Mouse (Mus musculus): ENCODE results near the gene Upp2.

The Upp2 gene

DNA sequence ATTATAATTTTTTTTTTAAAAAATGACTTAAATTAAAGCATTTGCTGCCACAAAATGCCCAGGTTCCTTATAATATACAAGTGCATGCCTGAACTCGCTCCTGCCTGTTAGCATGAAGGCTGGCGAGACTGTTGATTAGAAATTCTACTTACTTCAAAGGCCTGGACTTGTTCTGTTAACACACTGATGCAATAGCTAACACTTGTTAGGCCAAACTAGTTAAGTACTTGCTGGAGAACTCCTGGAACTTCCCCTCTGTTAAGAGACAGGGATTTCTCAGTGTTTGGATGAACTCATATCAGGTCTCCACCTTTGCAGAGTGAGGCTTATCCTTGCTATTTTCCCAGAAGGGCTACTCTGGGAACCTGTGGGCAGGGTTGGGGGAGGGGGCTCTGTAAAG, 105.4 kb downstream of the Upp2 start:
- DNase-seq (ENCODE audit: low spot score in 2 of 2): no peak

DNA sequence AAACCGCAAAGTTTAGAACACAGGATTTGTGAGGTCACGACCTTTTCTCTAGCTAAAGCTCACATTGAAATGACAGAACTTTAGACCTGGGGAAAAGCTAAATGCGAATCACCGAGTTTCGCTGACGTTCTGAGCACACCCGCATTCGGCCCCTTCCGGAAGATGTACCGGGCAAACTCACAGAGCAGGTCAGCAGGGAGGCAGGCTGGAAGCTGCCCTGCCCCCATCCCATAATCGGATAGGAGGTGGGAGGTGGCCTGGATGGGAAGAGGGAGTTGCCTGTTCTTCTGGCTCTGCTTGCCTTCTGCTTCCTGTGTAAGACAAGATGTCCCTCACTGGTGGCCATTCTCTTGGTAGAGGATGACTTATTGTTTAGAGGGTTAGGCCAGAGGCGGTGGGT, 112.9 kb downstream of the Upp2 start:
- no peak for DNase-seq (ENCODE audit: low spot score in 2 of 2)

DNA sequence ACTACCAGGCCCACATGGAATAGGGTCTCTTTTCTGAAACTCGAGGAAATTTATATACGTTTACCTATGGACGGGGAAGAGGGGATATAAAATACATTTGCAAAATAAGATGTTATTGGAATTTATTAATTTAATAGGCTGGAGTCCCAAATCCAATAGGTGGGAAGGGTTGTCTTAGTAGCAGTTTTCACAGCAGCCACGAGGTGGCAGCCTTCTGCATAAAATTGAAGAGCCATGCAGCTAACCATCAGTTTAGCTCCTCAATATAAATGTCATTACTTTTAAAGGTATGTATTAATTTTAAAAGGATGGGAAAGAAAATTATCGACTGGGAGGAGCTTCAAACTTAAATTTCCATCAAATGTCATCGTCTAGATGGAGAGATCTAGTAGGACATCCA, 113.7 kb downstream of the Upp2 start:
- peak; percentile 60 to 82 for DNase-seq (ENCODE audit: low spot score in 2 of 2)

DNA sequence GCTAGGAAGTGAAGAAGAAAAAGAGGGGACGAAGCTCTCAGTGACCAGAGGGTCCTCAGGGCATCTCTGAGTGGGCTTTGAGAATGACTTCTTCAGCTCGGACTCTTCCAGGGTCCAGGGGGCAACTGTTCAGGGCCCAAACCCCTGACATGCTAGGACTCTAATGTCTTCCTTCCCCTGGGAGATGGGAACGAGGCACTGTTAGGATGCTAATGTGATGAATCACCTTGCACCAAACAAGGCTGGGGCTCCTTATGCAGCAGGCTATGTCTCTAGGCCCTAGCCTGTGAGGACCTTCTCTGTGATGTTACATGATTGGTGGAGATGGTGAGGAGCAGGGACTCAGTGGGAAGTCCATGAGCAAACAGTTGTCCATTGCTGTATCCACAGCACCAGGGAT, 114.3 kb downstream of the Upp2 start:
- DNase-seq (ENCODE audit: low spot score in 2 of 2): no peak

DNA sequence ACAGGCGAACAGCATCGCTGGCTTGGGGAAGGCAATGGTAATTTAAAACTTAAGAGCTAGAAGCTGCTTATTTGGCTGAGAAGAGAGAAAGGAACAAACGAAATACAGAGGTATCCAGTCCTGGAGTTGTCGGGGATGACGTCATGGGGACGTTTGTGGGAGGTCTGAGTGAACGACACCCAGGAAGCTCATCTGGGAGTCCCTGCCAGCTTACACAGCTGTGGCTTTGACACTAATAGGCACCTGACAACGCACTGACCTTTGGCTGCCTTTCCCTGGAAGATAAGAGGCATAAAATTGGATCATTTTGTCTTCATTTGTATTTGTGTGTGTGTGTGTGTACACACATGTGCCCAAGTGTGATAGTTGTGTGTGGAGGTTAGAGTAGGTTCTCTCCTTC, 130.4 kb downstream of the Upp2 start:
- DNase-seq (ENCODE audit: low spot score in 2 of 2): no peak

DNA sequence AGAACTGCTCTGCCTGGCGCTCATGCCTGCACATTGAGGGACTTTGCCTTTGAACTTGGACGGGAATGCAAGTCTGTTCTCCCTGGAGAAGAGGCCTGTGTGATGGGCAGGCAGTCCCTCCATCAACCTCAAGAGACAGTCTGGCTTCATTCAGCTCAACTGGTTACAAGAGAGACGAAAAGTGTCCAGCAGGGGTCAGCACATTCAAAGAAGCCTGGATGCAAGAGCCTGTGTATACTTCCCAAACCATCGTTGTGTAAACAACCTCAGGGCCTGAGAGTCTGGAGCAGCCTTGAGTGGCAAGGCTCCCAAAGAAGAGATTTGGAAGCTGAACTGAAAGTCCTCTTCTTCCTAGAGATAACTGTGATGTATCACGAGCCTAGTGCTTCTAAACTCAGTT, 132.8 kb downstream of the Upp2 start:
- DNase-seq (ENCODE audit: low spot score in 2 of 2): peak; percentile 74 to 76

DNA sequence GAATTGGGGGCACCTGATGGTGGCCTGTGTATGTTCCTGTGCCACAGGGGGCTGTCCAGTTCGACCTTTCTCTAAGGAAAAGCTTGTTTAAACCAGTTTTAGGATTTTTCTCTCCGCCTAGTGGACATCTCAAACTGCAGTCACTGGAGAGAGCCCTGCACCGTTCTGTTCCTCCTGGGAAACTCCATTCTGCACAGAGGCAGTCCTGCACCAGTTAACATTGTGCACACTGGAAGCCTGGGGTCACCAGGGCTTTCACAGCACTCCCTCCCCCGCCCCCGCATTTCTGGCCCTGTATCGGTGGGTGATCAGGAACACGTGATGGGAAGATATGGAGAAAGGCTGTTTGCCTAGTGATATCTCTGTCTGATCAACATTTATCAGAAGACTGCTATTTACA, 133.3 kb downstream of the Upp2 start:
- DNase-seq (ENCODE audit: low spot score in 2 of 2): no peak

DNA sequence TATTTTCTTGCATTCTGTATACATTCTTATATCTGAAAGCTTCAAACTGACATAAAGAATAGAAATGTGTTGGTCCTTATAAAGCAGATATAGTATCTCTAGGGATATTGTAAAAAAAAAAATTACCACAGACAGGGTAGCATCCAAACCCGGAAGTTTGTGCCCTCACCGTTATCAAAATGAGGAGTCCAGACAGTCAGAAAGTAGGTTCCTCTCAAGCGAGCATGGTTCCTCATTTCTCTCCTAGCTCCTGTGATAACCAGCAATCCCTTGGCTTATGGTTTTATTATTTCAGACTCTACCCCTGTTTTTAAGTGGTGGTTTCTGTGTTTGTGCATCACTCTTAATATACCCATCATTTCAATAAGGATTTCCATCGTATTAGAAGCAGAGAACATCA, 134.5 kb downstream of the Upp2 start:
- no peak for DNase-seq (ENCODE audit: low spot score in 2 of 2)

DNA sequence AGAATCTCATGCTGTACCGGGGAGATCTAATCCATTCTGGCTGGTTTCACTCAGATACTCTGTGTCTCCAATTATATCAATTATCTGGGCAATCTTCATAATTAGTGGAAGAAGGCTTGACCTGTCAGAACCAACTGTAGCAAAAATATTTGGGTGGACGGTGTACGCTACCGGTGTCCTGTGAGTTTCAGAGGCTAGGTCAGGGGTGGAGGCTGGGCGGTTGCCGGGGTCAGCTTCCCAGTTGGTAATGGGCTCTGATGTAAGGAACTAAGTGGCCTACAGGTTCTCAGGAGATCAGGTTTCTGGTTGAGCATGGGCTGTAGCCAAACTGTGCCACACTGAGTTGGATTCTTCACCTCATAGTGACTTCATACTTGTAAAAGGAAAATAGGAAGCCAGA, 136.1 kb downstream of the Upp2 start:
- no peak for DNase-seq (ENCODE audit: low spot score in 2 of 2)

DNA sequence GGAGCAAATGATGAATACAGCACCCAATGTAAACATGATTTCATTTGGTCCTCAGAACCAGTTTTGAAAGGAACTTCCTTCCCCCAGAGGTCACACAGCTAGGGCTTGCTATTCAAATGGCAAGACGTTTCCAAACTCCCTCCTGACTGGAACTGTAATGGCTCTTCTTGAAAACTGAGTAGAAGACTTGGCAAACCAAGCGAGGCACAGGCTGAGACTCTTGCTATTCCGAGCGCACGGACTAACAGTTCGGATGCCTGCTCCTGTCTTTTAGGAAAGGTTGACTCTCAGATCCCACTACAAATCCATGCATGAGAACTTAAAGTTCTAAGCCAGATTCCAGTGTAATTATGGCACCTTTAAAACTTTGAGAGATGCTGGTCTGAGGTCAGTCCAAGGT, 136.5 kb downstream of the Upp2 start:
- no peak for DNase-seq (ENCODE audit: low spot score in 2 of 2)

DNA sequence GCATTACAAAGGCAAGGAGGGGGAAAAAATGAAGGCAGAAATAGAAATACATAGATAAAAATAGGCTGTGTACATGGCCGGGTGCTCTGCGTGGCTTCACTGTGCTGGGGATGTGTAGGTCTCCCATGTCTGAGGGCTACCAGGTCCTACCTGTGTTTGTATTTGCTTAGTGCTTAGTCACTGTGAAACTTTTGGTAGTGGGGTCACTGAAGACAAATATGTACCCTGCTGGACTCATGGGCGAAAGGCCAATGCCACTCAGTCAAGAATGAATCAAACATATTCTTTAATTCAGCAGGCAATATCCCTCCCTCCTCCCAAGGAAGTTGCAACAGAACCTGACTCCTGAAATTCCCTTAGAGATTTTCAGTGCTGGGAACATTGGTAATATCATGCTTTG, 137.5 kb downstream of the Upp2 start:
- DNase-seq (ENCODE audit: low spot score in 2 of 2): no peak

DNA sequence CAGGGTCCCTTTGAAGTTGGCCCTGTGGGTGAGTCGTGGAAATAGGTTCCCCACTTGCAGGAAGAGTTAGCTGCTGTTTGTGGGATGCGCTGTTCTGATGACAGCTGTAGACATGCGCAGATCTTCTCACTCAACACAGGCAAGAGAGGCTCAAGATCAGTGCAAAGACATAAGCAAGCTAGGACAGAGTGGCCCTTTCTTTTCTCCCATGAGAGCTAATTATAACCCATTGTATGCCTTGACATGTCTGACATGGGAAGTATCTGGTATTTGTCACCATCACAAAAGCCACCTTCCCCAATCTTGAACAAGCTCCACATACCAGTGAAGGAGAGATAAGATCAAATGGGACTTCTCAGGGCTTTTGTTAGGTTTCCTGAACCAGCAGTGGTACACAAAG, 140.6 kb downstream of the Upp2 start:
- no peak for DNase-seq (ENCODE audit: low spot score in 2 of 2)

DNA sequence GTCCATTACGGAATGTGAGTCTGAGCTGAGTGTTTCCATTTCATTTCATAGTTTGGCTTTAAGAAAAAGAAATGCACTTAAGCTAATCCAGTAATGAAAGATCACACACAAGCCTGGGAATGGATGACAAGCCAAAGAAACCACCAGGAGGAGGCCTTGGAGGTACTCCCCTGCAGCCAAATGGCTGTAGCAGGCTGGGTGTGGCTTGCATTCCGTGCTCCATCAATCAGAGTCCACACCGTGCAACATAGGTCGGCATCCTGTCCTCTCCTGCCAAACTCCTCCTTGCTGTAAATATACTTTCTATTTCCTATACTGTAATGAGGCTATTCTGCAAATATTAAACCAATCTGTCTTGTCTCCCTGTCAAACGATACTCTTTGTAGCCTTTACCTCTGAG, 143.1 kb downstream of the Upp2 start:
- DNase-seq (ENCODE audit: low spot score in 2 of 2): no peak

DNA sequence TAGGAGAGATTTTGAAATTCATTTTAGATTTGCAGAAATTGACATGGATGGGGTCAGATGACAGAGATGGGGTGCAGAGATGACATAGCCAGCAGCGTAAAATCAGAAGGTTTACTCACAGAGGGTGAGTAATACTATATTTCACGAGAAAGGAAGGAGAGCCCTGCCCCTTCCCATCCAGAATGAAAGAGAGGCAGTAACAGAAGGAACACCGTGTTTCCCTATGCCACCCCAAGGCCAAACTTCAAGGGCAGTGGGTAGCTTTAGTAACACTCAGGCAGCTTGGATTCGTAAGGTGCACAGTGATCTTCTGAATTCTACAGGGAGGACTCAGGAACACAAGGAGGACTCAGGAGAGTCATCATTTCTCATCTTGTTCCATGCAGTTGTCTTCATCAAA, 144.0 kb downstream of the Upp2 start:
- DNase-seq (ENCODE audit: low spot score in 2 of 2): no peak

DNA sequence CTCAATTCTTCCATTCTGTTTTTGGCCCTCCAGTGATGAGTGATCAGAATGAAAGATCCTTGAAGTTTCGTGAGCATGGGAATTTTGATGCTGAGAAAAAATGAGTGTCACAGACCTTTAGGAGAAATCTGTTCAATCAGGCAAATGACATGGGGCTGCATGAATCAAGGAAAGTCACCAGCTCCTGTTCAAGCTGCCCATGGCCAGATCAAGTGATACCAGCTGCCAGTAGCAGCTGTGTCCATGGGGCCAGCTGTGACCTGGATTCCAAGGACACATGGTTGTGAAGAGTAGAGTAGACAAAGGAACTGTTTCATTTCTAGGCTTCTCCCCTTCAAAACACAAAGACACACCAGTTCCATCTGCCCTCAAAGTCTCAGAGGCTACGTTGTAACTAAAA, 144.4 kb downstream of the Upp2 start:
- no peak for DNase-seq (ENCODE audit: low spot score in 2 of 2)

DNA sequence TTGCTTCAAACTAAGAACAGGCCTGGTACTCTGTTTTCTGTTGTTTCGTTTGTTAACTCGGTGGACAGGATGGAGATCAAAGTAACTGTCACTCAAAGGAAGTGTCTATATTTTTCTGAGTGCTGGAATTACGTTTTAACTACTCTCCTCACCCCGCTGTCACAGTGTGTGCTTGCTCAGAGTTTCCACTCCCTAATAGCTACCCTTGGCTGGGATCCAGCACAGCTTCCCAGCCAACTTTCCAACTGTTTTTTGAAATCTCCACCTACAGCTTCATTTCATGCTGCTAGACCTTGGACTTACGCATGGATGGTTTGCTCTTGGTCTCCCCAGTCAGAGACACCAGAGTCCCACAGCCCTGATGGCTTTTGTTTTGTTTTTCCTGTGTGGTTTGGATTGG, 144.8 kb downstream of the Upp2 start:
- DNase-seq (ENCODE audit: low spot score in 2 of 2): peak in 1 of 2 experiments; percentile 40

DNA sequence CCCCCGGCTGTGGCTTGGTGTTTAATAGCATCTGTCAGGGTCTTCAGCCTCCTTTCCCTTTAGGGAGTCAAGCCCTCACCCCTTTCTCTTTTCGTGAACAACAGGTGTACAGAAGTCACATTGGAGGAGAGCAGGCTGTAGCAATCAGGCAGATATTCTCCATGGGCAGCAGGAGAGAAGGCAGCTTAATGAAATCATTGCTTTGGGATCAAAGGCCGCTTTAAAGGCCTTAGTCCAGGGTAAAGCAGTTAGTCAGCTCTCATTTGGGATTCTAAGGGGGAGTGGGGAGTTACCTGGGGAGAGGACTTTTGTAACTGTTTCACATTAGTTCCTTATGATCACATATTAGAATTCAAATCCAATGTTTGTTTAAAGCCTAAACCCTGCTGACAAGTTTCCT, 150.8 kb downstream of the Upp2 start:
- no peak for DNase-seq (ENCODE audit: low spot score in 2 of 2)

DNA sequence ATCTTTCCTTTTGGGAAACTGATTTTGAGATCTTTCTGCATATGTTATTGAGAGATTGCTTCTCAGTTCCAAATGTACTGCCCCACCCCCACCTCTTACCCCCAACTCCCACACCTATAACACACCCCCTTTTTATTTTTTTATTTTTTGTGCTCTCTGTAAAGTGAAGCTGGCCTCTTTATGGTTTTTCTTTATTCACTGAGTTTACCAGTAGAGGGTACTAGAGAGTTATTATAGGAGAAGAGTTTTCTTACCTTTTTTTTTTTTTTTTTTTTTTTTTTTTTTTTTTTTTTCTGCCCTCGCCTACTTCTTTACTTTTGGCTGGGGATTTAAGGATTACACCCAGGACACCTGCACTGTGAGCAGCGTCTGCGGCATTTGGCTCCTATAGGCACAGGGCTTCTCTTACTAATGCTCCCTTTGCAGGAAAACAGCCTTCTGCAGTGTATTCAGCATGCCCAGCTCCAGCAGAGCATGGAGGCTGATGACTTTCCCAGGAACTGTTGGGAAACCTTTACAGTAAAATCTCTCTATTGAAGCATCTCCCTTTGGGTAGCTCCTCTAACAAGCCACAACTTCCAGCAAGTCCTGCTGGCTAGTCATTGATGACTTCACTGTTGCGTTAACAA, 170.2 kb downstream of the Upp2 start:
- DNase-seq (ENCODE audit: low spot score in 2 of 2): no peak

DNA sequence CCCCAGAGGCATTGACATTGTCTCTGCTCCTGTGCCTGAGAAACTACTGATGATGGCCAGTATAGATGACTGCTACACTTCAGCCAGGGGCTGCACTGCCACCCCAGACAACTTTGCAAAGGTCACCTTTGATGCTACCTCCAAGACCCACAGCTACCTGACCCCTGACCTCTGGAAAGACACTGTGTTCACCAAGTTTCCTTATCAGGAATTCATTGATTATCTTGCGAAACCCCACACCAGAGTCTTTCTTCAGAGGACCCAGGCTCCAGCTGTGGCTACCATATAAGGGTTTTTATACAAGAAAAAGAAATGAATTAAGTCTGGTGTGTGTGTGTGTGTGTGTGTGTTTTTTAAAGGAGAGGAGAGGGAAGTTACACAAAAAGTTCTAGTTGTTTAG, 174.1 kb downstream of the Upp2 start:
- no peak for DNase-seq (ENCODE audit: low spot score in 2 of 2)

DNA sequence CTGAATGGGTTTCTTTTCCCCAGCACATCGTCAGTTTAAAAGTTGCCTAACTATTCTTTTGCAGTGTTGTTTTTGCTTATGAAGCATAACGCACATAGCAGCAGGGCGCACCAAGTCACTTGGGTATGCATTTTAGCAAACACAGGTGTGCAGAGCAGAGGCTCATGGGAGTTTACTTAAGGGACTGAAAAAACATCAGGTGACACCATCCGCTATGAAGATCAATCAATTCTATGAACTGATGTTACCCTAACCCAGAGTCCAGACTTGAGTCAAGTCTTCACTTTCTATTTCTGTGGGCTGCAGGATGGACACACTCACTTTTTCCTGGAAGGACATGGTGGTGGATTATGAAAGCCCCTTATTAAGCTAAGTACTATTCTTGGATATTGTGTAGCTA, 174.9 kb downstream of the Upp2 start:
- DNase-seq (ENCODE audit: low spot score in 2 of 2): no peak

DNA sequence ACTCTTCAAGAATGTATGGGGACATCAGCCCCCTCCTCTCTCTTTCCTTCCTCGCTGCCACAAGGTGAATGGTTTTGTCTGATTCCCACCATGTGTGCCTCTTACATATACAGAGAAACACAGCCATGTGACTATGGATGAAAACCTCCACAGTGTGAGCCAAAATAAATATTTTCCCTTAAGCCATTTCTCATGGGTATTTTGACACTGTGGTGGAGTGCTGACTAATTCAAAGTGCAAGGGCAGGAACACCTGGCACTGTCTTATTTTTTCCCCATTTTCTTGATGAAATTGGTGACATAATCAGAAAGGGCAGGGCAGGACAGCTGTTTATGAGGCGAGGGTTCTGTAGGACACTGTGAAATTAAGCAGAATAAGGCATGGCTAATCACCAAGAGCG, 176.3 kb downstream of the Upp2 start:
- no peak for DNase-seq (ENCODE audit: low spot score in 2 of 2)

DNA sequence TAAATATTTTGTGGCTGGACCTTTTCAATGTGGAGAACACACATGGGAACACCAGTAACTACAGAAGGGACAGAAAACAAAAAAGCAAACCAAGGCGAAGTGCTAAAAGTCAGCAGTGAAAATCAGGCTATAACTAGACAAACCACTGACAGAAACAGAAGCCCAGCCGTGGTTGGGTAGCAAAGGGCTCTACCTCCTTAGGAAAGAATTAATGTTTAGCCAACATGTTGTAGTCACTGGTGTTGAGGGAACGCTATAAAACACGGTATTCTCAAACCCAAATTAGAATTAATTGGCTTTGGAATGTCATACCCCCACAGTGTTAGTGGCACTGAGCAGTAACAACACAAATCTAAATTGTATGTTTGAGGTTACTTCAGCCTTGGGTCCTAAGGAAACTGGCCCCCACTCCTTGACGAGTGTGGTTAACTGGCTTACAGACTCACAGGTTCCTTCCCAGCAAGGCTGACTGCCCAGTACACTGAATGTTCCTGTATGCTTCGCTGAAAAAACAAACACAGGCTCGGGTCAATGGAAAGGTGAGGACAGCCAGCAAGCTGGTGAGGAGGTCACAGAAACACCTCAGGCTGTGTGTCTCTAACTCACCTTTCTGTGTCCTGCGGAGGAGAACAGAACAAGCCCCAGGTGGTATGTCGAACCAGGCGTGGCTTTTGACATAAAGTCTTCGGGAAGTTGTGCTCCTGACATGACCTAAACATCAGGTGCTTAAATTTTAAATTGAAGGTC, 180.6 kb downstream of the Upp2 start:
- DNase-seq (ENCODE audit: low spot score in 2 of 2): no peak

DNA sequence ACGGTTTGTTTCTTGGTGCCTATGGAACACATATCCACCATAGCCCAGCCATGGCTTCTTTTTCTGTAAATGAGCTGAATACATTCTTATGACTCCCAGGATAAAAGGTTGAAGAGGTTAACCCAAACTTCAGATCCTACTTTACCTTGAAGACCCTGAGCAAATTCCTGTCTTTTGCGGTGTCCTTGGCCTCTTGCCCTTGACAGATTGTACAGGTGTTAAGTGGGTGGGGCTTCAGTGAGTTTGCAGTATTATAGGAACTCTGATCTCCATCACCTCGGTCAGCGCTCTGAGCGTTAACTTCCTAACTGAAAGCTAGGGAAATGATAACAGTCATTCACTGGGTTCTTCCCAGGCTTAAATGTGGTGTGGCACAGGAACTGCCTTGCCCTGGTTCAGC, 181.2 kb downstream of the Upp2 start:
- no peak for DNase-seq (ENCODE audit: low spot score in 2 of 2)

DNA sequence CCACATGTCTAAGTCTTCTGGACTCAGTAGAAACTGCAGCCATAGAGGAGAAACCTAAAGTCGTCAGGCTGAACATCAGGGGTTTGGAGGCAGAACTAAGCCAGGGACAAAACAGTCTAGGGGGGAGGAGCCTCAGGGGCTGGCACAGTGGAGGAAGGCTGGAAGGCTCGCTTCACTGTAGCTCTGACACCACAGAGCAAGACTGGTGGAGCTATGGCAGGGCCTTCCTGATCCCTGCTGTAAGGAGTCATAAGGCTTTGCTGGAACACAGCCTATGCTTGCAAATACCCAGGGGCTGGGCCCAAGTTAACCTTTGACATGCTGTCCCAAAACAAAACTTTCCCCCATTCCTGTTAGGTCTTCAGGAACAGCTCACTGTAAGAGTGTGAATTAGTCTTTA, 185.8 kb downstream of the Upp2 start:
- no peak for DNase-seq (ENCODE audit: low spot score in 2 of 2)
